Mouse (Mus musculus) MEL (cell line): ENCODE measurements around the gene Dennd4a.

Experiments used
- CTCF ChIP-seq, 3 experiments: IDR thresholded peaks in 2 of 3; conservative IDR thresholded peaks in 1 of 3; 2 replicates each; pipeline ENCODE4 v1.5.1; 2011 to 2012; ENCODE audit warnings: low read length in 3 of 3, low read depth in 2 of 3, mild to moderate bottlenecking in 2 of 3, improper control_type of control experiment in 1 of 3, inconsistent platforms in 1 of 3, mixed read lengths in 1 of 3, moderate library complexity in 1 of 3; ENCODE audit not compliant: control insufficient read depth in 1 of 3, insufficient read depth in 1 of 3, poor library complexity in 1 of 3, severe bottlenecking in 1 of 3
- ELF1 ChIP-seq: IDR thresholded peaks from 2 replicates; pipeline ENCODE4 v1.6.1; 2014; ENCODE audit warnings: low read depth, mild to moderate bottlenecking, inconsistent platforms, low read length, improper control_type of control experiment, moderate library complexity
- NRF1 ChIP-seq: IDR thresholded peaks from 2 replicates; pipeline ENCODE4 v1.6.1; 2014; ENCODE audit warnings: low read depth, mild to moderate bottlenecking, inconsistent platforms, low read length, improper control_type of control experiment, moderate library complexity; ENCODE audit not compliant: poor library complexity, insufficient read depth, severe bottlenecking
- SMC3 ChIP-seq: IDR thresholded peaks from 2 replicates; pipeline ENCODE4 v1.6.1; 2011; ENCODE audit warnings: low read depth, low read length, improper control_type of control experiment
- UBTF ChIP-seq: IDR thresholded peaks from 2 replicates; pipeline ENCODE4 v1.6.1; 2012; ENCODE audit warnings: low read depth, mild to moderate bottlenecking, inconsistent platforms, low read length, improper control_type of control experiment, moderate library complexity, borderline replicate concordance; ENCODE audit not compliant: insufficient read depth

GRCm38 (mm10) chr9:64784841-64785240, 26.3 kb upstream of the Dennd4a start:
- TF ChIP-seq NRF1 (no peak), CTCF (IDR thresholded peaks at IDR 0.05 in 2 of 3, conservative IDR thresholded peaks at IDR 0.05 in 1 of 3; ENCODE audit: control insufficient read depth in 1 of 3, insufficient read depth in 1 of 3, low read depth in 2 of 3, low read length in 3 of 3, poor library complexity in 1 of 3, severe bottlenecking in 1 of 3) (peak; percentile 87 to 92 (median 91)), ELF1 (peak; percentile 48; the same call in 1 of the 2 replicates), UBTF (no peak), SMC3 (peak; percentile 85)
